Mouse (Mus musculus) testis, adult 2 months (tissue): ENCODE results near the gene Kat2b. TPM values are rescaled to one million over a fixed set of nuclear protein-coding genes. Genes with fewer than 3 reads are reported as not detected.
"Not testable (repeated sequence)": the region's sequence is repeated elsewhere in the genome, so short reads cannot be mapped to it uniquely, and the experiment has no call there.

Experiments
- H3K27ac ChIP-seq: fragments of 200-500 bp; 2 replicates; pipeline ENCODE4 v1.5.1; 2012; ENCODE audit warnings: low read depth, low read length; ENCODE audit not compliant: control insufficient read depth, insufficient read depth
- H3K27me3 ChIP-seq: fragments of 200-500 bp; 2 replicates; pipeline ENCODE4 v1.6.1; 2012; ENCODE audit warnings: mild to moderate bottlenecking, low read length, moderate library complexity; ENCODE audit not compliant: control insufficient read depth, insufficient read depth
- H3K36me3 ChIP-seq: fragments of 200-500 bp; 2 replicates; pipeline ENCODE4 v1.6.1; 2012; ENCODE audit warnings: mild to moderate bottlenecking, low read length; ENCODE audit not compliant: control insufficient read depth, insufficient read depth
- H3K4me1 ChIP-seq: fragments of 200-500 bp; 2 replicates; pipeline ENCODE4 v1.6.1; 2012; ENCODE audit warnings: low read length; ENCODE audit not compliant: control insufficient read depth, insufficient read depth
- H3K4me3 ChIP-seq: fragments of 200-500 bp; 2 replicates; pipeline ENCODE4 v1.5.1; 2012; ENCODE audit warnings: low read depth, mild to moderate bottlenecking, low read length, moderate library complexity, mixed read lengths; ENCODE audit not compliant: control insufficient read depth
- CTCF ChIP-seq: fragments of 200-500 bp; IDR thresholded peaks from 2 replicates; pipeline ENCODE4 v1.5.1; 2012; ENCODE audit warnings: low read depth, mild to moderate bottlenecking, inconsistent platforms, low read length, moderate library complexity; ENCODE audit not compliant: control insufficient read depth, insufficient read depth, insufficient replicate concordance
- POLR2A ChIP-seq: fragments of 200-500 bp; IDR thresholded peaks from 2 replicates; pipeline ENCODE4 v1.6.1; 2012; ENCODE audit warnings: low read depth, mild to moderate bottlenecking, inconsistent platforms, low read length, moderate library complexity; ENCODE audit not compliant: control insufficient read depth
- polyA plus RNA-seq: library from polyadenylated mRNA; depleted of rRNA; stranded (reverse); fragments of >200 nt; gene quantifications from 2 replicates; pipeline ENCODE4 v1.2.3, GENCODE M21; 2012

Gene Kat2b
- polyA plus RNA-seq, 1 experiment = 14.6 TPM

- Histone ChIP-seq H3K4me3 (no peak overlapping the region), H3K27me3 (no peaks in the 10 kb centered on the region), H3K4me1 (no peaks in the 10 kb centered on the region), H3K27ac (no peak overlapping the region), H3K36me3 (no peaks in the 10 kb centered on the region)
- no peak for TF ChIP-seq POLR2A
- no peak for TF ChIP-seq CTCF
These were observed 98.2 kb downstream of the Kat2b start for GRCm38 (mm10) chr17:53664703-53665382.

GRCm38 (mm10) chr17:53670453-53670852 lies 103.8 kb downstream of the Kat2b start:
- TF ChIP-seq CTCF = no peak
- no peak for TF ChIP-seq POLR2A
- Histone ChIP-seq H3K4me3 (no peak overlapping the region), H3K27me3 (no peaks in the 10 kb centered on the region), H3K27ac (no peak overlapping the region), H3K36me3 (no peaks in the 10 kb centered on the region), H3K4me1 (no peaks in the 10 kb centered on the region)

- TF ChIP-seq POLR2A (no peak), CTCF (no peak)
- Histone ChIP-seq H3K4me1 (no peaks in the 10 kb centered on the region), H3K4me3 (peak overlapping the region; percentile 11; the same call in 1 of the 2 replicates), H3K27ac (no peak overlapping the region), H3K27me3 (no peaks in the 10 kb centered on the region), H3K36me3 (no peaks in the 10 kb centered on the region)
These were observed 112.1 kb downstream of the Kat2b start for GRCm38 (mm10) chr17:53678716-53679115.

GRCm38 (mm10) chr17:53688321-53688720 lies 121.7 kb downstream of the Kat2b start:
- no peaks in the 10 kb centered on the region for H3K36me3 ChIP-seq
- H3K27me3 ChIP-seq = no peaks in the 10 kb centered on the region
- no peak overlapping the region for H3K4me3 ChIP-seq
- no peak overlapping the region for H3K27ac ChIP-seq
- H3K4me1 ChIP-seq = no peaks in the 10 kb centered on the region
- TF ChIP-seq CTCF = no peak
- no peak for TF ChIP-seq POLR2A

- peak within 1 kb of the TSS; percentile 81 for H3K4me3 ChIP-seq
- no peaks in the 10 kb centered on the region for H3K36me3 ChIP-seq
- H3K27ac ChIP-seq = peak within 1 kb of the TSS; percentile 86
- peak; percentile 91 for TF ChIP-seq POLR2A
- TF ChIP-seq CTCF = no peak
- H3K27me3 ChIP-seq = no peaks in the 10 kb centered on the region
- no peaks in the 10 kb centered on the region for H3K4me1 ChIP-seq
These were observed 122.5 kb downstream of the Kat2b start, which contains the start of gene Sgo1 for GRCm38 (mm10) chr17:53688877-53689802. Gene Sgo1, minus strand, starts transcription at chr17:53689333.

GRCm38 (mm10) chr17:53689946-53690345 lies 123.3 kb downstream of the Kat2b start:
- H3K36me3 ChIP-seq = no peaks in the 10 kb centered on the region
- H3K27ac ChIP-seq = peak overlapping the region; percentile 86
- TF ChIP-seq CTCF (no peak), POLR2A (no peak)
- H3K4me1 ChIP-seq = no peaks in the 10 kb centered on the region
- H3K27me3 ChIP-seq = no peaks in the 10 kb centered on the region
- peak overlapping the region; percentile 81 for H3K4me3 ChIP-seq

GRCm38 (mm10) chr17:53694039-53694438 lies 127.4 kb downstream of the Kat2b start:
- H3K4me3 ChIP-seq = no peak overlapping the region
- no peaks in the 10 kb centered on the region for H3K36me3 ChIP-seq
- no peak for TF ChIP-seq CTCF
- H3K27me3 ChIP-seq = no peaks in the 10 kb centered on the region
- H3K4me1 ChIP-seq = no peaks in the 10 kb centered on the region
- H3K27ac ChIP-seq = no peak overlapping the region

GRCm38 (mm10) chr17:53697521-53697920 lies 130.9 kb downstream of the Kat2b start:
- not testable (repeated sequence) for H3K4me1 ChIP-seq, H3K36me3 ChIP-seq, H3K27me3 ChIP-seq, H3K27ac ChIP-seq, H3K4me3 ChIP-seq
